Mouse (Mus musculus) liver, adult 2 months (tissue): ENCODE results near the gene Asgr2. TPM values are rescaled to one million over a fixed set of nuclear protein-coding genes. Genes with fewer than 3 reads are reported as not detected.
A peak's percentile ranks its signal among the peaks of the same experiment; 100 is the strongest.

Experiments
- DNase-seq: peaks from one replicate; pipeline ENCODE4 v3.0.0-alpha.2; 2011; ENCODE audit warnings: low read depth, low spot score; ENCODE audit errors: extremely low read depth
- H3K27ac ChIP-seq: fragments of 200-500 bp; replicated peaks from 2 replicates; pipeline ENCODE4 v1.5.1; 2012; ENCODE audit warnings: low read depth, mild to moderate bottlenecking, control low read depth, inconsistent platforms, low read length; ENCODE audit not compliant: insufficient read depth
- H3K27me3 ChIP-seq: fragments of 200-500 bp; 2 replicates; pipeline ENCODE4 v1.6.1; 2012; ENCODE audit warnings: mild to moderate bottlenecking, moderate library complexity, low read length, inconsistent platforms; ENCODE audit not compliant: control insufficient read depth, insufficient read depth
- H3K36me3 ChIP-seq: fragments of 200-500 bp; 2 replicates; pipeline ENCODE4 v1.6.1; 2012; ENCODE audit warnings: low read length, inconsistent platforms; ENCODE audit not compliant: control insufficient read depth, insufficient read depth
- H3K4me1 ChIP-seq: fragments of 200-500 bp; 2 replicates; pipeline ENCODE4 v1.6.1; 2011; ENCODE audit warnings: low read length; ENCODE audit not compliant: control insufficient read depth, insufficient read depth
- H3K4me3 ChIP-seq: fragments of 200-500 bp; 2 replicates; pipeline ENCODE4 v1.5.1; 2011; ENCODE audit warnings: low read depth, mild to moderate bottlenecking, control low read depth, low read length, moderate library complexity; ENCODE audit not compliant: insufficient read depth
- H3K79me2 ChIP-seq: fragments of 200-500 bp; 2 replicates; pipeline ENCODE4 v1.6.1; 2012; ENCODE audit warnings: inconsistent platforms, mild to moderate bottlenecking, low read length, moderate library complexity; ENCODE audit not compliant: control insufficient read depth, insufficient read depth
- H3K9ac ChIP-seq: fragments of 200-500 bp; 2 replicates; pipeline ENCODE4 v1.6.1; 2012; ENCODE audit warnings: low read depth, mild to moderate bottlenecking, control low read depth, inconsistent platforms, low read length
- CTCF ChIP-seq: fragments of 200-500 bp; IDR thresholded peaks from 2 replicates; pipeline ENCODE4 v1.5.1; 2011; ENCODE audit warnings: low read depth, low read length, control low read depth
- POLR2A ChIP-seq: fragments of 200-500 bp; IDR thresholded peaks from 2 replicates; pipeline ENCODE4 v1.6.1; 2011; ENCODE audit warnings: low read length, control low read depth; ENCODE audit not compliant: insufficient read depth; ENCODE audit errors: extremely low read depth
- WGBS: fragments of 180-500 bp; shearing (Covaris S2); methylation state at CpG from one replicate; pipeline ENCODE4 v1.1.7; 2018; 5-methylcytosine and 5-hydroxymethylcytosine counted together
- polyA plus RNA-seq: library from polyadenylated mRNA; depleted of rRNA; stranded (reverse); fragments of >200 nt; gene quantifications from 2 replicates; pipeline ENCODE4 v1.2.3, GENCODE M21; 2012
- total RNA-seq: library from RNA; depleted of rRNA; stranded (reverse); fragments of >200 nt; gene quantifications from 2 replicates; pipeline ENCODE4 v1.2.3, GENCODE M21; 2014

Asgr2 gene
- total and polyA plus RNA-seq, 2 experiments, result 166 to 216 TPM

DNA sequence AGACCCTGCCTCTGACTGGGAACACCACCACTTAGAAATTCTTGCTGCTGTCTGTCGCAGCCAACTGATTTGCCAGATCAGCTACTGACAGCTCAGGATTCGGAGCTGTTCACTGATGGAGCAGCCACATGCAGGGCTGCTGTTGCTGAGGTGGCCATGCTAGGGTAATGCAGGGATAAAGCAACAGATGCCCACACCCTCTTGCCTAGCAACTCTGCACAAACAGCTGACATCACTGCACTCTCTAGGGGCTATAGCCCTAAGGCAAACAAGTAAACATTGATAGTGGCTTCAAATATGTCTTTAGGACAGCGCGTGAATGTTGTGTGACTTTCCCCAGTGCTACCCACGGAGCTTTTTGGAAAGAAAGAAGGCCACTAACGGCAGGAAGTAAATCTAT, 13.3 kb upstream of the Asgr2 start:
- DNase-seq, result no peak
- no peaks in the 10 kb centered on the region for H3K27me3 ChIP-seq
- TF ChIP-seq POLR2A (no peak), CTCF (no peak)
- H3K4me1 ChIP-seq, result peaks cover 21% of the 10 kb centered on the region
- H3K9ac ChIP-seq, result no peak overlapping the region
- H3K79me2 ChIP-seq, result no peaks in the 10 kb centered on the region
- 56% methylated on average over 6 of the region's 6 CpGs for WGBS
- H3K4me3 ChIP-seq, result no peak overlapping the region
- H3K36me3 ChIP-seq, result no peaks in the 10 kb centered on the region
- no peak overlapping the region for H3K27ac ChIP-seq

DNA sequence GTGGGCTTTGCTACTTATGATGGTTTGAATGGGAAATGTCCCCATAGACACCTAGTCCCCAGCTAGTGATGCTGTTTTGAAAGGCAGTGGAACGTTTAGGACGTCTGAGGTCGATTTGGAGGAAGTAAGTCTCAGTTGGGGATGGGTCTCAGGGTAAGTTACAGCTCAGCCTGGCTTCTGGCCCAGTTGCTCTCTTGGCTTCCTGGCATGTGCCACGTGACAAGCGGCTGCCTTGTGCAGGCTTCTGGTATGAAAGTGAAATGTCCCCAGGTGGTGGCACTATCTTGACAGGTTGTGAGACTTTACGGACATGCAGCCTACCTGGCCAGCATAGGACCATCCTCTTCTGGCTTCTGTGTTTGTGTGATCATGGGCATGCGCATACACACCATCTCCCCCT, 12.5 kb upstream of the Asgr2 start:
- Histone ChIP-seq H3K27me3 (no peaks in the 10 kb centered on the region), H3K4me1 (peaks cover 20% of the 10 kb centered on the region), H3K4me3 (no peak overlapping the region), H3K27ac (no peak overlapping the region), H3K36me3 (no peaks in the 10 kb centered on the region), H3K79me2 (no peaks in the 10 kb centered on the region), H3K9ac (no peak overlapping the region)
- peak; percentile 77 for DNase-seq
- TF ChIP-seq POLR2A (no peak), CTCF (peak; percentile 52)
- 21% methylated on average over 7 of the region's 7 CpGs for WGBS

- Histone ChIP-seq H3K79me2 (no peaks in the 10 kb centered on the region), H3K27ac (no peak overlapping the region), H3K4me1 (peaks cover 9% of the 10 kb centered on the region; the same call in 1 of the 2 replicates), H3K36me3 (no peaks in the 10 kb centered on the region), H3K27me3 (no peaks in the 10 kb centered on the region), H3K9ac (no peak overlapping the region), H3K4me3 (no peak overlapping the region)
- DNase-seq, result no peak
- no peak for TF ChIP-seq POLR2A
- TF ChIP-seq CTCF, result no peak
- 91% methylated on average over 15 of the region's 15 CpGs for WGBS
Observed at GRCm38 (mm10) chr11:70080803-70081590, 11.4 kb upstream of the Asgr2 start.

GRCm38 (mm10) chr11:70084563-70084962, 7.9 kb upstream of the Asgr2 start:
- 88% methylated on average over 8 of the region's 8 CpGs for WGBS
- H3K27ac ChIP-seq, result no peak overlapping the region
- H3K9ac ChIP-seq, result no peak overlapping the region
- H3K27me3 ChIP-seq, result no peaks in the 10 kb centered on the region
- TF ChIP-seq CTCF, result no peak
- no peak for TF ChIP-seq POLR2A
- H3K79me2 ChIP-seq, result no peaks in the 10 kb centered on the region
- peak; percentile 45 for DNase-seq
- H3K36me3 ChIP-seq, result no peaks in the 10 kb centered on the region
- H3K4me3 ChIP-seq, result no peak overlapping the region
- peaks cover 8% of the 10 kb centered on the region; the same call in 1 of the 2 replicates for H3K4me1 ChIP-seq

- Histone ChIP-seq H3K27ac (no peak overlapping the region), H3K9ac (no peak overlapping the region), H3K27me3 (no peaks in the 10 kb centered on the region), H3K79me2 (peaks cover 4% of the 10 kb centered on the region; the same call in 1 of the 2 replicates), H3K36me3 (peaks cover 7% of the 10 kb centered on the region), H3K4me3 (no peak overlapping the region), H3K4me1 (peaks cover 17% of the 10 kb centered on the region)
- WGBS, result 89% methylated on average over 11 of the region's 11 CpGs
- no peak for TF ChIP-seq POLR2A
- TF ChIP-seq CTCF, result no peak
- DNase-seq, result no peak
Observed at GRCm38 (mm10) chr11:70097396-70097795, 5.0 kb downstream of the Asgr2 start.

- Histone ChIP-seq H3K27me3 (no peaks in the 10 kb centered on the region), H3K4me1 (peaks cover 8% of the 10 kb centered on the region; the same call in 1 of the 2 replicates), H3K4me3 (no peak overlapping the region), H3K27ac (no peak overlapping the region), H3K36me3 (peaks cover 7% of the 10 kb centered on the region), H3K9ac (no peak overlapping the region), H3K79me2 (no peaks in the 10 kb centered on the region)
- WGBS, result 88% methylated on average over 2 of the region's 2 CpGs
- TF ChIP-seq POLR2A, result no peak
- TF ChIP-seq CTCF, result no peak
- DNase-seq, result no peak
Observed at GRCm38 (mm10) chr11:70099102-70099501, 6.7 kb downstream of the Asgr2 start.
